Mouse (Mus musculus): Measurements from ENCODE around the gene Sp3. TPM values are rescaled to one million over a fixed set of nuclear protein-coding genes. Genes with fewer than 3 reads are reported as not detected.
"Not testable (repeated sequence)": the region's sequence is repeated elsewhere in the genome, so short reads cannot be mapped to it uniquely, and the experiment has no call there.

Sp3 gene
- polyA plus RNA-seq, 1 experiment from 2014 or later, result 69.1 TPM

- ATAC-seq (ENCODE audit: low FRiP score) (no peak), DNase-seq (ENCODE audit: low spot score, missing footprints) (no peak)
- no peak overlapping the region for H3K4me2 ChIP-seq
- no peaks in the 10 kb centered on the region for H3K9me3 ChIP-seq (ENCODE audit: control insufficient read depth, low read length)
- no peaks in the 10 kb centered on the region for H3K27me3 ChIP-seq (ENCODE audit: control insufficient read depth, insufficient read depth, low read length)
- no peaks in the 10 kb centered on the region for H3K36me3 ChIP-seq (ENCODE audit: control insufficient read depth, insufficient read depth, low read length)
- WGBS, result 93% methylated on average over 7 of the region's 7 CpGs
- H3K27ac ChIP-seq (ENCODE audit: low read depth, low read length), result no peak overlapping the region
- no peaks in the 10 kb centered on the region for H3K4me1 ChIP-seq (ENCODE audit: control insufficient read depth, insufficient read depth, low read length)
- no peak overlapping the region for H3K9ac ChIP-seq (ENCODE audit: low read length)
- H3K4me3 ChIP-seq (ENCODE audit: low read depth, low read length), result no peak overlapping the region
Measured at GRCm38 (mm10) chr2:72915245-72915930, 64.9 kb downstream of the Sp3 start.

- H3K27me3 ChIP-seq (ENCODE audit: control insufficient read depth, insufficient read depth, low read length), result no peaks in the 10 kb centered on the region
- H3K4me2 ChIP-seq, result no peak overlapping the region
- WGBS, result 92% methylated on average over 7 of the region's 7 CpGs
- no peaks in the 10 kb centered on the region for H3K36me3 ChIP-seq (ENCODE audit: control insufficient read depth, insufficient read depth, low read length)
- no peaks in the 10 kb centered on the region for H3K4me1 ChIP-seq (ENCODE audit: control insufficient read depth, insufficient read depth, low read length)
- H3K9me3 ChIP-seq (ENCODE audit: control insufficient read depth, low read length), result no peaks in the 10 kb centered on the region
- H3K9ac ChIP-seq (ENCODE audit: low read length), result no peak overlapping the region
- ATAC-seq (ENCODE audit: low FRiP score) (no peak), DNase-seq (ENCODE audit: low spot score, missing footprints) (no peak)
- H3K4me3 ChIP-seq (ENCODE audit: low read depth, low read length), result no peak overlapping the region
- H3K27ac ChIP-seq (ENCODE audit: low read depth, low read length), result no peak overlapping the region
Measured at GRCm38 (mm10) chr2:72913458-72913760, 66.8 kb downstream of the Sp3 start.

GRCm38 (mm10) chr2:72912708-72913457, 67.4 kb downstream of the Sp3 start:
- no peak overlapping the region for H3K4me3 ChIP-seq (ENCODE audit: low read depth, low read length)
- WGBS, result 95% methylated on average over 11 of the region's 11 CpGs
- H3K9me3 ChIP-seq (ENCODE audit: control insufficient read depth, low read length), result no peaks in the 10 kb centered on the region
- H3K9ac ChIP-seq (ENCODE audit: low read length), result no peak overlapping the region
- no peaks in the 10 kb centered on the region for H3K4me1 ChIP-seq (ENCODE audit: control insufficient read depth, insufficient read depth, low read length)
- ATAC-seq (ENCODE audit: low FRiP score) (no peak), DNase-seq (ENCODE audit: low spot score, missing footprints) (no peak)
- H3K27me3 ChIP-seq (ENCODE audit: control insufficient read depth, insufficient read depth, low read length), result no peaks in the 10 kb centered on the region
- no peaks in the 10 kb centered on the region for H3K36me3 ChIP-seq (ENCODE audit: control insufficient read depth, insufficient read depth, low read length)
- no peak overlapping the region for H3K27ac ChIP-seq (ENCODE audit: low read depth, low read length)
- no peak overlapping the region for H3K4me2 ChIP-seq

- Histone ChIP-seq H3K4me3 (ENCODE audit: low read depth, low read length) (no peak overlapping the region), H3K4me1 (ENCODE audit: control insufficient read depth, insufficient read depth, low read length) (no peaks in the 10 kb centered on the region), H3K9ac (ENCODE audit: low read length) (no peak overlapping the region), H3K4me2 (no peak overlapping the region), H3K27ac (ENCODE audit: low read depth, low read length) (no peak overlapping the region), H3K9me3 (ENCODE audit: control insufficient read depth, low read length) (no peaks in the 10 kb centered on the region), H3K36me3 (ENCODE audit: control insufficient read depth, insufficient read depth, low read length) (no peaks in the 10 kb centered on the region), H3K27me3 (ENCODE audit: control insufficient read depth, insufficient read depth, low read length) (no peaks in the 10 kb centered on the region)
- DNase-seq (ENCODE audit: low spot score, missing footprints) (no peak), ATAC-seq (ENCODE audit: low FRiP score) (no peak)
- WGBS, result 93% methylated on average over 9 of the region's 9 CpGs
Measured at GRCm38 (mm10) chr2:72911527-72911926, 68.7 kb downstream of the Sp3 start.

GRCm38 (mm10) chr2:72909046-72909445, 71.2 kb downstream of the Sp3 start:
- Histone ChIP-seq H3K9me3 (ENCODE audit: control insufficient read depth, low read length) (no peaks in the 10 kb centered on the region), H3K9ac (ENCODE audit: low read length) (no peak overlapping the region), H3K27me3 (ENCODE audit: control insufficient read depth, insufficient read depth, low read length) (no peaks in the 10 kb centered on the region), H3K4me3 (ENCODE audit: low read depth, low read length) (no peak overlapping the region), H3K4me2 (no peak overlapping the region), H3K27ac (ENCODE audit: low read depth, low read length) (no peak overlapping the region), H3K4me1 (ENCODE audit: control insufficient read depth, insufficient read depth, low read length) (no peaks in the 10 kb centered on the region), H3K36me3 (ENCODE audit: control insufficient read depth, insufficient read depth, low read length) (no peaks in the 10 kb centered on the region)
- DNase-seq (ENCODE audit: low spot score, missing footprints), result no peak
- WGBS, result 68% methylated on average over 4 of the region's 4 CpGs
- ATAC-seq (ENCODE audit: low FRiP score), result no peak

DNA sequence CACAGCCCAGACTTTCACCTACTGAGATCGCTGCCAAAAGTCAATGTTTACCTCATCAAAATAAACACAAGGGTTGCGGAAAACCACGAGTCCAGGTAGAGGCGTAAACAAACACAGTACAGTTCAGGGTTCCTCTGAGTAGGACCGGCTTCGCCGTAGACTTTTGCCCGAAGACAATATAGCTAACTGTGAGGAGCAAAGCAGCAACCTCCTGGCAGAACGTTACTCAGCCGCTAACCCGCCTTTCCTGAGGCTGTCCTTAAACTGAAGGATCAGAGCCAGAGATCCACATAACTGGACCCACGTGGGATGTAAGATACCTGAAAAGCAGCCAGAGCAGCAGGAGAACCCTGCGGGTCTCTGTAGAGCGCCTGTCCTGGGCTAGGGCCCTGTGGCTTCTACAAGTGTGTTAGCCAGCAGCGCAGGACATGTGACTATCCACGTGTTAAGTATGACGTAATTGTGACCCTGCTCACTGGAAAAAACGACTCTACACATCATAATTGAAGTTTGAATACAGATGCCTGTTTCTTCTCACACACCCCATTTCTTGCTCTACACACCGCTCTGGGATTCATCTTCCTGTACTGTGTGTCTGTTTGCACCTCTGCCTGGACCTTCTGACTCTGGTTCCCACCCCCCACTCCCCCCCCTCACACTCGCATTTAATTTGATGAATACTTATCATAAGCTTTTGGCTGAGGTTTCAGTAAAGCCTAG, 71.9 kb downstream of the Sp3 start:
- H3K36me3 ChIP-seq (ENCODE audit: control insufficient read depth, insufficient read depth, low read length), result no peaks in the 10 kb centered on the region
- 89% methylated on average over 20 of the region's 20 CpGs for WGBS
- H3K4me1 ChIP-seq (ENCODE audit: control insufficient read depth, insufficient read depth, low read length), result no peaks in the 10 kb centered on the region
- no peak overlapping the region for H3K27ac ChIP-seq (ENCODE audit: low read depth, low read length)
- no peak overlapping the region for H3K4me2 ChIP-seq
- H3K9ac ChIP-seq (ENCODE audit: low read length), result no peak overlapping the region
- no peaks in the 10 kb centered on the region for H3K27me3 ChIP-seq (ENCODE audit: control insufficient read depth, insufficient read depth, low read length)
- ATAC-seq (ENCODE audit: low FRiP score), result no peak
- H3K9me3 ChIP-seq (ENCODE audit: control insufficient read depth, low read length), result no peaks in the 10 kb centered on the region
- DNase-seq (ENCODE audit: low spot score, missing footprints), result no peak
- H3K4me3 ChIP-seq (ENCODE audit: low read depth, low read length), result no peak overlapping the region

- no peak for DNase-seq (ENCODE audit: low spot score, missing footprints)
- no peak overlapping the region for H3K27ac ChIP-seq (ENCODE audit: low read depth, low read length)
- no peak overlapping the region for H3K4me3 ChIP-seq (ENCODE audit: low read depth, low read length)
- WGBS, result 69% methylated on average over 8 of the region's 8 CpGs
- no peak for ATAC-seq (ENCODE audit: low FRiP score)
- no peak overlapping the region for H3K4me2 ChIP-seq
- no peaks in the 10 kb centered on the region for H3K27me3 ChIP-seq (ENCODE audit: control insufficient read depth, insufficient read depth, low read length)
- H3K4me1 ChIP-seq (ENCODE audit: control insufficient read depth, insufficient read depth, low read length), result no peaks in the 10 kb centered on the region
- H3K9ac ChIP-seq (ENCODE audit: low read length), result no peak overlapping the region
- H3K36me3 ChIP-seq (ENCODE audit: control insufficient read depth, insufficient read depth, low read length), result no peaks in the 10 kb centered on the region
- no peaks in the 10 kb centered on the region for H3K9me3 ChIP-seq (ENCODE audit: control insufficient read depth, low read length)
Measured at GRCm38 (mm10) chr2:72906745-72907144, 73.5 kb downstream of the Sp3 start.

GRCm38 (mm10) chr2:72902816-72903680, 77.2 kb downstream of the Sp3 start:
- H3K4me1 ChIP-seq (ENCODE audit: control insufficient read depth, insufficient read depth, low read length); H3K4me3 ChIP-seq (ENCODE audit: low read depth, low read length); H3K27me3 ChIP-seq (ENCODE audit: control insufficient read depth, insufficient read depth, low read length); ATAC-seq (ENCODE audit: low FRiP score); H3K9me3 ChIP-seq (ENCODE audit: control insufficient read depth, low read length); H3K36me3 ChIP-seq (ENCODE audit: control insufficient read depth, insufficient read depth, low read length); H3K27ac ChIP-seq (ENCODE audit: low read depth, low read length); H3K9ac ChIP-seq (ENCODE audit: low read length); H3K4me2 ChIP-seq; DNase-seq (ENCODE audit: low spot score, missing footprints): not testable (repeated sequence)
- WGBS, result 94% methylated on average over 16 of the region's 16 CpGs

Measured in midbrain, embryonic 11.5 days (tissue).